Mouse (Mus musculus): ENCODE results near the gene Rbpj.

Gene Rbpj

DNA sequence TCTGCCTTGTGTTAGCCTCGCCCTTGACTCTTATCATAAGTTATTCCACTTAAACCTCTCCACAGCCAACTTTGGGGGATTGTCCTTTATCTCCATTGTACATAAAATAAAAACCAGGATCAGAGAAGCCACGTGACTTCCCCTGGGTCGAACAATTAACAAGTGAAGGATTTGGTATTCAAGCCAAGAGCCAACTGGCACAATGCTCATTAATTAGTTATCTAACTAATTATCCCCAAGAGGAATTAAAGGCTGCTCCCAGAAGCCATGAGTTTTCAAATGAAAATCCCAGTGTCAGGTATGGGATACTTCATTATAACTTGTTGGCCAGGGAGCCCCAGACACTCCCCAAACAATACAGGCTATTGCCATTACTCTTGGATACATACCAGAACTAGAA is 218.0 kb downstream of the Rbpj start:
- no peak for DNase-seq

DNA sequence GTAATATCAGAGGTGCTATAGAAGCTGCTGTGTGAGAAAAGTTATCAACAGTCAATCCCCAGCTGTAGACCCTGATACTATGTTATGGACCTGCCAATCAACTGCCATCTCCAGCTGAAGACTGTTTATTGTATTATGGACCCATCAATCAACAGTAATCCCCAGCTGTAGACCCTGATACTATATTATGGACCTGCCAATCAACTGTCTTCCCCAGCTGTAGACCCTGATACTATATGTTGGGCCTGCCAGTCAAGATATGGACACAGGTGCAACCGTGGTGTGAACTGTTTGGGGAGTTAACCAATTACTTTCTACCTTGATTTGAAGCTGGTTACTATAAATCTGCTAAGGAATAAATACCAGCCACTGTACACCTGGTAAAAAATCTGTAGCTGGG is 218.5 kb downstream of the Rbpj start:
- no peak for DNase-seq

DNA sequence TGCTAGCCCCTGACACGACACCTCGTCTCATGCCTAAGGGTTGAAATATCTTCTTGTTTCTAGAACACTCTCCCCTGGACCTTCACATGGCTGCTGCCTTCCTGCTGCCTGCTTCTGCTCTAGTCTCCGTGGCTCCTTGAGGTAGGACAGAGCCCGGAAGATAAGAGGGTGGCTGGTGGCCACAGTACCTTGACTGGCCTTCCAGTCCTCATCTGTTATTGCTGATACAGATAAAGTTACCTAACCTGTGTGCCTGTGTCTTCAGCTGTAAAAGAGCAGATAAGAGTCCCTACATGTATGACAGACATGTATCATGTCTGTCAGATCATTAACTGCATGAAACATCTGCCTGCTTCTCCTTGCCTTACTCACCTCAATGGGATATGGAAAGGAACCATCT is 219.7 kb downstream of the Rbpj start:
- DNase-seq: no peak

DNA sequence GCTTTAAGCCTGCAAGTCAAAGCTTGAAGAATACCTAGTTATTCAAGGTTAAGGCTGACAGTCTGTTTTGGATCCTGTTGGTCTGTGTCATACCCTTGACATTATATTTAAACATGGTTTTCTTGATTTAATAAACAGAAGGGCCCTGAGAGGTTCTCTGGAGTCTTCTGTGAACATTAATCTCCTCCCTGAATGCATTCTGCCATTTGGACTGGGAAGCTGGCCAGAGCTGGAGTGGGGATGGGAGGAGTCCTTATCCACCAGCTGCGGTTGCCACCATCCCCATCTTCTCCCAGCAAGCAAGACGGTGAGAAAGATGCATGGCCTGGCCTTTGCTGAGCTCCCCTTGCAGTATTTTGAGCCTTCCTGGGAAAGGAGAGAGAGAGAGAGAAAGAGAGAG is 220.4 kb downstream of the Rbpj start:
- no peak for DNase-seq

DNA sequence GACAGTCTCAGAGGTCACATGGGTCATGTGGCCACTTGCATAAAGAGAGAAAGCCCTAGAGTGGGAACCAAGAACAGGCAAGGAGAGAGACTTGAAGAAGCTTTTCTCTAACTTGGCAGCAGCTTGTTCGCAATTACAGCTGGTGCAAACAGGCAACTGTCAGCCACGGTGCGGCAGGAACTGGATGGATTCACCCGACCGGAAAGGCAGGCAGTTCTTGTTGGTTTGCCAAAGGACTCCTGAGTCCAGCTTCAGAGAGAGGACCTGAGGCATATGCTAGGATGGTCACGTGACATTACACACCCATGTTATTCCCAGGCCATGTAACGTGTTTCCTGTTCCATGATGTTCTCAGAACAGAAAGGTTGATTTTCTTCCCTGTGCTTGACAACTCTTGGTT is 222.4 kb downstream of the Rbpj start:
- no peak for DNase-seq

DNA sequence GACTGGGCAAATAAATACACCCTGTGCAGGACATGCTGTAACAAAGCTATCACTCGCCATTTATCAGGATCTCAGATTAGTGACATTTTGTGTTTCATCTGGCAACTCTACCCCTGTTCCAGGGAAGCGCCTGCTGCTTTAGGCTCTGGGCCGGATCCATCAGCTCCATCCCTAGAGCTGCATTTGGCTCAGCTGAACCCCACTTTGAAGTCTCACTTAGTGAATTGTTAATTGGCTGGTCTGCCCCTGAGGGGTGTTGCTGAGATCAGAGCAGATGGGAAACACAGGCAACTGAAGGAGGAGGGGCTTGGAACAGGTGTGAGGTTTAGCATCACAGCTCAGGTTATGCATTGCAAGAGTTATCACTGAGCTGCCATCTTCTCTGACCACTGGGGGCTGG is 225.6 kb downstream of the Rbpj start:
- DNase-seq: no peak

DNA sequence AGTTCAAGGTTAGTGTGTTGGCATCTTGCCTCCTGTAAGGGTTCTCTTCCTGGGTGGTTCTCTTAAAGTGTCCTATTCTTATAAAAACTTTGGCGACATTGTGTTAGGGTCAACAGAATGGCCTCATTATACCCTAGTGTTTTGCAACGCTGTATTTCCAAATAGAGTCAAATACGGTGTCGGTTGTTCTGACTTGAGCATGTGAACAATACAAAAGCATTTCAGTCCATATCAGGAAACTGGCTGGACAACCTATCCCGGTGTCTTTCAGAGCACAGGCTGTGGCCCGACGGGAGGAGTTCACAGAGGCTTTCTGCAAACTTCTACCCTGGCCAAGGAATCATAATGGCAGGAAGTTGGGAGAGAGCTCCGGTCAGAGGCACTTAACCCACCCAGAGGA is 226.1 kb downstream of the Rbpj start:
- no peak for DNase-seq

DNA sequence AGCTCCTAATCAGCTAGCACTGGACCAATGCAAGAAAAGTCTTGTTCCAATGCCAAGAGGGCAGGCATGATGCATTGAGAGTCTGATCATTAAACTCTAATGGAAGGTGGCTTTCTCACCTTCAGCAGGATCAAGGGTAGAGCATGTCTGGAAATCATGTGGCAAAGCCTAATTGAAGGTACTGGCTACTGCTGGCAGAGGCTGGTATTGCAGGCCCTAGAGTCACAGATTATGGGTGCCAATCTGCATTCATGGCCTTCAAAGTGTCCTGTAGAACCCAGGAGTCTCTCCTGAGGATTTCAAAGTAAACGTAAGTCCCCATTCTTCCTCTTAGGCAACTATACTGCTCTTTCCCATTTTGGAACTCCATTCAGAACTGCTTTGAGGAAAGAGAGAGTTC is 226.7 kb downstream of the Rbpj start:
- no peak for DNase-seq

DNA sequence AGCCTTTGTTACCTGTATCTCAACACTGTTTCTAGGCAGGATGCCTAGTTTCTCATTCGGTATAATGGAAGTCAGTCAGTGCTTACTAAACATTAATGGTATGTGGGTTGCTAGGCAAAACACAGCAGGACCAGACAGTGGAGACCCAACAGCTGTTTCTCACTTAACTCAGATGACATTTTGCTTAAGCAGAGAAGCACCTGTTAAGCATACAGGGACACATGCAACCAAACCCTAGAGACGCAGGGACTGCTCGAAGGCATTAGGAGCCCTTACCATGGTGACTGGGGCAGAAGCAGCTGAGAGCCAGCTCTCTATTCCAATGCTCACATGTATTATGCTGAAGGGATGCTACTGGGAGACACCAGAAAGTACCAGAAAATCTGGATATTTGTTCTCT is 230.7 kb downstream of the Rbpj start:
- no peak for DNase-seq

DNA sequence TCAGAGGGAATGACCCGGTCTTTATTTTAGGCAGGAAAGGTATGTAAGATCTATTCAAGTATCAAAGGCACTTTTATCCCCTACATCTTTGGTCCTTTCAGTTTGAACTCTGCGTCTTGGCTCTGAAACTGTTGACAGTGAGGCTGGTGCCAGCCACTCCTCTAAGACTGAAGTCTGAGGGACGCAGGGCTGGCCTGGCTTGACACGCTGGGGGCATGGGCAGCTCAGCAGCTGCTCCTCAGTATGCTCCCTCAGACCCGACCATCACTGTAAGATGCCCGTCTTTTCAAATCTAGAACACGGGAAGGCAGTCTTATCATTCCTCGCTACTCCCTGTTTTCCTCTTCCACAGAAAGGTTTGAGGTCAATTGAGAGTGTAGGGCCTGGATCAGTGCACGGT is 231.8 kb downstream of the Rbpj start:
- DNase-seq: no peak

DNA sequence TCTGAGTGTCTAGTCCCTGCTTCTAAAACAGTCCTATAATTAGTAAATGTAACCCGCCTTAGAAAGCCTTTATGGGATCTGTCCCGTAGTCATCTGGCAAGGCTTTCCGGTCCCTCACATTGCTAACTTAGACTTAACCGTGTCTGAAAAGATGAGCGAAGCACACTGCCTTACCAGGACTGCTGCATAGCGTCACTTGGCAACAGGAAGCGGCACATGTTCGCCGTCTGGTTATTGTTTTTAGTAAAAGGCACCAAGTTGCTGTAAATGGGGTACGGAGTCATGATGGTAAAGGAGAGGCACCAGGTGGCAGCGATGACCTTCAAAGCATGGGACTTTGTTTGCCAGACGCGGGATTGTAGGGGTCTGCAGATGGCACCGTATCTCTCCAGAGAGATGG is 236.7 kb downstream of the Rbpj start:
- no peak for DNase-seq
